Mouse (Mus musculus): ENCODE results near the gene Opa1.

Gene Opa1

DNA sequence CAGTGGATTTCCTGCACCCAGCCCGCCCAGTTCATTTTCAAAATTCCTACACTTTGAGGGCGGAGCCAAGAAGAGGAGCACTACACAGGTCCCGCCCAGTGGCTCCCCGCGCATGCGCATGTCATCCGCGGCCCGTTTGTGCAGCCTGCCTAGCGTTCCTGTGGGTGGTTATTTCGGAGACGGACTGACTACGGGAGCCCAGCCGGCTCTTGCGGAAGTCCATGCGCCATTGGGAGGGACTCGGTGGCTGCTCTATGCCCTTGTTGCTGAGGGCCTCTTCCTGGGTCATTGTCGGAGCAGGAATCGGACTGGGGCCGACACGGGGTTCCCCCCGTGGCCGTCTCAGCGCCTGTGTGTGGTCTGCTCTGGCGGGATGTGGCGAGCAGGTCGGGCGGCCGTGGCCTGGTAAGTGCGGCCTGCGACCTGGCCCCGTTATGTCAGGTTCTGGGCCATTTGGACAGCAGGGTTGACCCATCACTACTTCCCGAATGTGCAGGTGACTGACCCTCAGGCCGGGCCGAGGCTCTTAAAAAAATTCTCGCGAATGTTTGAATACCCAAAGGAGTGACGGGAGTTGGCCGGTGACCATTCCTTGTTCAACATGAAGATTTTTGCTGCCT is at the start of gene Opa1:
Gene Opa1, plus strand, starts transcription at position 168 of the 620 bp plus-strand sequence.
- in situ Hi-C loops (cut with MboI, MseI), result no loop called here

DNA sequence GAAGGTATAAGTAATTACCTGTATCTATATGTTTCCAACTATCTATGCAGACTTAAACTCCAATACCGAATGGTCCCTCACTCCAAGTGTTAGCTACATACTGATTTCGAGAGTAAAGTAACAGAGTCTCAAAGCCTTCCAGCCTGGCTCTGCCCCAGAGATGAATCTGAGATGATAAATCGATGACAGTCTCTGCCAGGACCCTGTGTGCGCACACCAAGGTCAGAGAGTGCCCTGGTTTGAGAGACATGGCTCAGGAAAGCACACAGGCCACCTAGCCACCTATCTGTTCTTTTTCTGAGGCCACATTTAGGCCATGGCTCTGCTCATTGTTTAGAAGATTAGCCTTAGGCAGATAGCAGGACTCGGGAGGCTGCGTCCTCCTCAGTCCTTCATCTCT is 45.5 kb upstream of the Opa1 start:
- in situ Hi-C loops (cut with MboI, MseI), result no loop called here

- in situ Hi-C loops (cut with MboI, MseI), result no loop called here
Observed at GRCm38 (mm10) chr16:29535866-29536265, 43.3 kb upstream of the Opa1 start.

- in situ Hi-C loops (cut with MboI, MseI), result no loop called here
Observed at GRCm38 (mm10) chr16:29536411-29537204, 42.5 kb upstream of the Opa1 start.

- in situ Hi-C loops (cut with MboI, MseI), result no loop called here
Observed at GRCm38 (mm10) chr16:29539906-29540305, 39.2 kb upstream of the Opa1 start.

DNA sequence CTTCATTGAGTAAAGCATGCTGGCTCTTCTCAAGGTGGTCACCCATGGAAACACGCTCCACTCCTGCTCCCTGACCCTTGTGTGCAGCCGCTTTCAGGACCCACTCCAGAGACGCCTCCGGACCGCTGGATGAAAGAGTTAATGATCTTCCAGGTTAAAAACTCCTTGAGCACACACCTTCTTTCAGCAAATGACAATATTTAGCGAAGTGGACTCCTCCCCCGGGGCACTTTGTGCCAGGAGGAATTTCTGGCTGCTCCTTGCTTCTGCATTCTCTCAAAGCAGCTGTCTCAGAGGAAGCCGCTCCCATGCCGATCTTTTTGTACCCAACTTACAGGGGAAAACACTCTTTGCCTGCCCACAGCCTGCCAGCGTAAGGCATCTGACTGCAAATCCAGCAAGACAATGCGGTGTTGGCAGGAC is 37.9 kb upstream of the Opa1 start:
- in situ Hi-C loops (cut with MboI, MseI), result no loop called here

DNA sequence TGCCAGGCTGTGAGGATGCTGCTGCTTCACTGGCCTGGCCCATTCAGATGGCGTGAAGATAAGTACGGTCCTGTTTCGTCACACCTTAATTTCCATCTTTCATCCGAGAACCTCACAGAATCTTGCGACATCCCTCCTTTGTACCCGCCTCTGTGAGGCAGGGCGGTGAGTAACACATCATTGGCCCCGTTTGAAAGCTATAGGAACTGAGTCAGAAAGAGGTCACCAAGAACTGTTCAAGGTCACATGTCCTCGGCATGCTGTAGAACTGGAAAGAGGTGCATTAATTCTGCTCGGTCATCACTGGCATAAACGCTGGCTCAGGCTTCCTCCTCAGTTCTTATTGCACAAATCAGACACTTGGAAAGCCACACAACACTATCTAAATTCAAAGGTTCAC is 34.3 kb upstream of the Opa1 start, which contains the start of gene Atp13a4:
Gene Atp13a4, minus strand, starts transcription at position 36 of the 400 bp plus-strand sequence.
- in situ Hi-C loops (cut with MboI, MseI), result no loop called here

DNA sequence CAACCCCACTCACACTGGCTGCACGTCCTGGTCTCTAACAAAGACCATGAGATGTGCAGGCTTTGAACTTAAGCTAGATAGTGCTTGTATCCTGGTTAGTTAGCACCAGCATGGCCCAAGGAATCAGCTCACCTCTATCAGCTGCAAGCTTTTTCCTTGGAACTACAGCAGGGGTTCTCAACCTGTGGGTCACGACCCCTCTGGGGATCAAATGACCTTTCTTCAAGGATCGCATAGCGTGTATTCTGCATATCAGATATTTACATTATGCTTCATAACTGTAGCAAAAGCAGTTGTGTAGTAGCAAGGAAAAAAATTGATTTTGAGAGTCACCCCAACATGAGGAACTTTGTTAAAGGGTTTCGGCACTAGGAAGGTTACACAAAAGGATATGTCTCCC is 19.5 kb upstream of the Opa1 start:
- in situ Hi-C loops (cut with MboI, MseI), result loop anchor here (5.0 kb wide), 1 partner anchor 962 kb away; no protein-coding TSS in a partner anchor

DNA sequence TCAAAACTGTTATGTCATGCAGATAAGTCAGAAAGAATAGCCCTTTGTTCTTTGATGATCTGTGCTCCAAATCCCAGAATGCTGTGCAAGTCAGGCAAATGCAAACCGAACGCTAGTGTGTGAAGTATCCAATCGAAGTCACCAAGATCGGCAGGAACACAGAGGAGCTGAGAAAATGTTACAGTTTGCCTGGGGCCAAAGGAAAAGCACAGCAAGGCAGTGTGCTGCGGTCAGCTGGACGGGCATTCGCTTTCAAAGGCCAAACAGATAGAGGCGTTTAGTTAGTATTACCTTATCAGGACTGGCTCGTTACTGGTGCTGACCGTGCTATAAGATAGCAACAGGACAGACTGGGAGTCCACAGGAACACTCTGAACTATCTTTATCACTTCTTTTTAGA is 18.7 kb upstream of the Opa1 start:
- in situ Hi-C loops (cut with MboI, MseI), result no loop called here

GRCm38 (mm10) chr16:29560869-29561268 is 18.3 kb upstream of the Opa1 start:
- in situ Hi-C loops (cut with MboI, MseI), result no loop called here

GRCm38 (mm10) chr16:29574013-29574412 is 5.1 kb upstream of the Opa1 start:
- in situ Hi-C loops (cut with MboI, MseI), result no loop called here

GRCm38 (mm10) chr16:29575620-29576019 is 3.5 kb upstream of the Opa1 start:
- in situ Hi-C loops (cut with MboI, MseI), result no loop called here

DNA sequence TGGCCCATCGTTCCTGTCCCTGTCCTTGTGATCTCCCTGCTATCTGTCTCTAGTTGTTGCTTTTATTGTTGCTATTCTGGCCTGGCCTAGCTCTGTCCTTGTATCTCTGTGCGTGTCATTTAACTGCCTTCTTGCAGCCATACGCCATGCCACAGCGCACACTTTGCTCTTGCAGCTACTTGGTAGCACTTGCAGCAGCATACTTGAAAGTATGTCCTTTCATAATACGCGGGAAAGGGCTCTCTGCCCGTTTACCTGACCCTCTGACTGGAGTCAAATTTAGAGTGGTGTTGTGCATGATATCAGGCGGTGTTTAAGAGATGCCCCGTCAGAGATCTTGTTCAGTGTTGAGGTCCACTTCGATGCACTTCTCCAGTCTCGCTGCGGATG is 648 bp downstream of the Opa1 start:
- in situ Hi-C loops (cut with MboI, MseI), result no loop called here

GRCm38 (mm10) chr16:29592171-29592570 is 13.0 kb downstream of the Opa1 start:
- in situ Hi-C loops (cut with MboI, MseI), result no loop called here

- in situ Hi-C loops (cut with MboI, MseI), result no loop called here
Observed at GRCm38 (mm10) chr16:29597122-29597521, 18.0 kb downstream of the Opa1 start.

DNA sequence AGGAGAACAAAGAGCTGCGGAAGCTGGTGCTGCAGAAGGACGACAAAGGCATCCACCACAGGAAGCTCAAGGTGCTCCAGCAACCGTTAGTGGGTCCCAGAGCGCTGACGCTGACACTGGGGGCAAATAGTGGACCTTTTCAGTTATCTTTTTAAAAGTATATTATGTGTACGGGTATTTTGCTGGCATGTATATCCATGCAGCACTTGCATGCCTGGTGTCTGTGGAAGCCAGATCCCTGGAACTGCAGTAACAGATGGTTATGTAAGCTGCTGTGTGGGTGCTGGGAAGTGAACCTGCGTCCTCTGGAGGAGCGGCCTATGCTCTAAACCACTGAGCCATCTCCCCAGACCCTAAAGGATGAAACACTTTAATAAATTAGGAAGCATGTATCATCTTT is 26.4 kb downstream of the Opa1 start:
- in situ Hi-C loops (cut with MboI, MseI), result no loop called here

GRCm38 (mm10) chr16:29607131-29607530 is 28.0 kb downstream of the Opa1 start:
- in situ Hi-C loops (cut with MboI, MseI), result no loop called here

- in situ Hi-C loops (cut with MboI, MseI), result no loop called here
Observed at GRCm38 (mm10) chr16:29614762-29615161, 35.6 kb downstream of the Opa1 start.

- in situ Hi-C loops (cut with MboI, MseI), result no loop called here
Observed at GRCm38 (mm10) chr16:29629053-29629452, 49.9 kb downstream of the Opa1 start.

GRCm38 (mm10) chr16:29635780-29636179 is 56.6 kb downstream of the Opa1 start:
- in situ Hi-C loops (cut with MboI, MseI), result no loop called here

DNA sequence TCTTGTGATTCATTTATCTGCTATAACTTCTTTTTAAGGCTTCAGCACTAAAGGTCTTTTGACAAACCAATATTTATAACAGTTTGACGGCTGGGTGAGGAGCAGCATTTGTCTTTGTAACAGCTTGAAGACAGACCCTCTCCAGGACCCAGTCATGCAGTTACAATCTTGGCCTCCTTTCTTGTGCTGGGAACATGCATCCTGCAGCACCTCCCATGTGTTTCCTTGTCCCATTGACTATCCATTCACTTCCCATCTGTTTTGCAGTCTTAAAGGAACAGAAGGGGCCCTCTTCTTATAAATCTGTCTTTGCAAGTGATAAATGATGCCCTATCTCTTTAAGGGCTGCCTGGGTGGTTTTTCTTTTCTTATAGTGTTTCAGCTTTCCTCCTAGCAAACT is 63.2 kb downstream of the Opa1 start:
- in situ Hi-C loops (cut with MboI, MseI), result no loop called here

DNA sequence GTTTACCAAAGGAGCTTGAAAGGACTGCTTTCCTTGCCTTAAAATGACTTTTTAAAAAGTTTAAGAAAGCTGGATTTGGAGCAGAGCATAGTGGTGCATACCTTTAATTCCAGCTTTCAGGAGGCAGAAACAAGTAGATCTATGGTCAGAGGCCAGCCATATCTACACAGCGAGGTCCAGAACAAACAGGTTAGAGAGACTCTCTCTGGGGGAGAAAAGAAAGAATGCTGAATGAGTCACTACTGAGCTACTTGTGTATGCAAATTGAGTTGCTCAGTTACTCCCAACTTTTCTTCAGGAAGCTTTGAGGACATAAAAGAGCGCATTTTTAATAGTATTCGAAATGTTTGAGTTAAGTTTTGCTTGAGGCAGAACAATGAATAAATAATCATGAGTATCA is 65.7 kb downstream of the Opa1 start:
- in situ Hi-C loops (cut with MboI, MseI), result no loop called here

- in situ Hi-C loops (cut with MboI, MseI), result no loop called here
Observed at GRCm38 (mm10) chr16:29646202-29646601, 67.1 kb downstream of the Opa1 start.

Measured in T-helper 1 cell (primary cell).